Mouse (Mus musculus) heart, postnatal 0 days (tissue): Measurements from ENCODE around the gene Nr1h4. TPM values are rescaled to one million over a fixed set of nuclear protein-coding genes. Genes with fewer than 3 reads are reported as not detected.

Experiments used
- ATAC-seq: fragments of 200-750 bp; cut with Nextera tagmentation; 2 replicates; pipeline ENCODE4 v1.8.0; 2017; ENCODE audit warnings: low read depth, moderate number of reproducible peaks, moderate library complexity; ENCODE audit not compliant: insufficient read depth
- DNase-seq: peaks from one replicate; pipeline ENCODE4 v3.0.0-alpha.2; 2016; ENCODE audit warnings: low spot score
- H3K27ac ChIP-seq: fragments of 300-500 bp; sonication (generic); 2 replicates; pipeline ENCODE4 v1.5.1; 2014; ENCODE audit warnings: low read depth, mild to moderate bottlenecking
- H3K27me3 ChIP-seq: fragments of 300-500 bp; sonication (generic); 2 replicates; pipeline ENCODE4 v1.6.1; 2014; ENCODE audit warnings: low read length, mixed read lengths; ENCODE audit not compliant: control insufficient read depth, insufficient read depth
- H3K36me3 ChIP-seq: fragments of 300-500 bp; sonication (generic); replicated peaks from 2 replicates; pipeline ENCODE4 v1.6.1; 2014; ENCODE audit warnings: low read length, mixed read lengths; ENCODE audit not compliant: control insufficient read depth, insufficient read depth
- H3K4me1 ChIP-seq: fragments of 300-500 bp; sonication (generic); 2 replicates; pipeline ENCODE4 v1.6.1; 2014; ENCODE audit warnings: antibody characterized with exemption; ENCODE audit not compliant: control insufficient read depth, insufficient read depth
- H3K4me2 ChIP-seq: fragments of 300-500 bp; sonication (generic); 2 replicates; pipeline ENCODE4 v1.6.1; 2014; ENCODE audit warnings: low read depth, mild to moderate bottlenecking, low read length, moderate library complexity
- H3K4me3 ChIP-seq: fragments of 300-500 bp; sonication (generic); 2 replicates; pipeline ENCODE4 v1.5.1; 2014; ENCODE audit warnings: low read depth, low read length
- H3K9ac ChIP-seq: fragments of 300-500 bp; sonication (generic); replicated peaks from 2 replicates; pipeline ENCODE4 v1.6.1; 2014; ENCODE audit warnings: low read depth, low read length, mixed read lengths
- H3K9me3 ChIP-seq: fragments of 300-500 bp; sonication (generic); replicated peaks from 2 replicates; pipeline ENCODE4 v1.6.1; 2016; ENCODE audit warnings: low read length; ENCODE audit not compliant: control insufficient read depth
- CTCF ChIP-seq: IDR thresholded peaks from 2 replicates; pipeline ENCODE4 v1.5.1; 2016; ENCODE audit warnings: antibody characterized with exemption, control low read depth, low read depth
- EP300 ChIP-seq: IDR thresholded peaks from 2 replicates; pipeline ENCODE4 v1.6.1; 2016; ENCODE audit warnings: antibody characterized with exemption, low read depth
- WGBS: fragments of 180-500 bp; shearing (Covaris S2); extraction: QIAGEN DNeasy Blood & Tissue Kit; methylation state at CpG from one replicate; pipeline ENCODE4 v1.1.7; 2014; 5-methylcytosine and 5-hydroxymethylcytosine counted together
- polyA plus RNA-seq: library from polyadenylated mRNA; unstranded; fragments of >200 nt; fragmentation: Nextera tagmentation; extraction: Ambion mirVana; gene quantifications from 2 replicates; pipeline ENCODE4 v1.2.1, GENCODE M21; 2015
- total RNA-seq: library from RNA; depleted of rRNA; stranded (reverse); fragments of >200 nt; gene quantifications from 2 replicates; pipeline ENCODE4 v1.2.3, GENCODE M21; 2014; ENCODE audit warnings: low replicate concordance

The Nr1h4 gene
- total and polyA plus RNA-seq, 2 experiments from 2014 or later, result 1.3 to 1.4 TPM

- Histone ChIP-seq H3K4me2 (no peak overlapping the region), H3K4me1 (no peaks in the 10 kb centered on the region), H3K36me3 (no peaks in the 10 kb centered on the region), H3K27me3 (no peaks in the 10 kb centered on the region), H3K9me3 (no peaks in the 10 kb centered on the region), H3K27ac (no peak overlapping the region), H3K9ac (no peak overlapping the region), H3K4me3 (no peak overlapping the region)
- WGBS, result 53% methylated on average over 2 of the region's 2 CpGs
- no peak for DNase-seq
- ATAC-seq, result no peak
- TF ChIP-seq EP300 (no peak), CTCF (no peak)
Measured at GRCm38 (mm10) chr10:89508567-89508966, 24.8 kb downstream of the Nr1h4 start.

DNA sequence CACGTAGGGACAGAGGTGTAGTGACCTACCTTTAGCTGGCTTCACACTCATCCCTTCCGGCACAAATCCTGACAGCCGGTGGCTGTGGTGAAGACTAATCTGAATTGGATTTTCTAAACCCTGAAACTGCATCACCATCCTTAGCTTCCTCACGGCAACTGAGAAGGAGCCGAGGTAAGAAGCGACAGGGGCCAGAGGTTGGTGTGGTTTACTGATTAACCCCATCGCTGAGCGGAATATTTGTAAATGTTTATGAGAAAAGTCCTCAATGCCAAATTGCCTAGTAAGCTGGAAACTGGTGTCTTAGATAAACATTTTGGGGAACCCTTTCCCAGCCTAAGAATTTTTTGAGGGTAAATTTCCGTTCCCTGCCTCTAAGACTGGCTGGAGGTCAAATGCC, 26.9 kb downstream of the Nr1h4 start:
- Histone ChIP-seq H3K27me3 (no peaks in the 10 kb centered on the region), H3K4me3 (no peak overlapping the region), H3K27ac (no peak overlapping the region), H3K9ac (no peak overlapping the region), H3K4me2 (no peak overlapping the region), H3K4me1 (no peaks in the 10 kb centered on the region), H3K36me3 (no peaks in the 10 kb centered on the region), H3K9me3 (no peaks in the 10 kb centered on the region)
- 91% methylated on average over 9 of the region's 9 CpGs for WGBS
- TF ChIP-seq EP300 (no peak), CTCF (no peak)
- ATAC-seq (no peak), DNase-seq (no peak)

- Histone ChIP-seq H3K9me3 (no peaks in the 10 kb centered on the region), H3K4me3 (no peak overlapping the region), H3K4me1 (no peaks in the 10 kb centered on the region), H3K4me2 (no peak overlapping the region), H3K36me3 (no peaks in the 10 kb centered on the region), H3K9ac (no peak overlapping the region), H3K27ac (no peak overlapping the region), H3K27me3 (no peaks in the 10 kb centered on the region)
- DNase-seq, result no peak
- WGBS, result 58% methylated on average over 5 of the region's 5 CpGs
- TF ChIP-seq CTCF (no peak), EP300 (no peak)
- no peak for ATAC-seq
Measured at GRCm38 (mm10) chr10:89505592-89505955, 27.8 kb downstream of the Nr1h4 start.

GRCm38 (mm10) chr10:89504952-89505591, 28.3 kb downstream of the Nr1h4 start:
- no peak overlapping the region for H3K27ac ChIP-seq
- DNase-seq (no peak), ATAC-seq (no peak)
- 68% methylated on average over 10 of the region's 10 CpGs for WGBS
- TF ChIP-seq EP300 (no peak), CTCF (no peak)
- H3K9ac ChIP-seq, result no peak overlapping the region
- H3K9me3 ChIP-seq, result no peaks in the 10 kb centered on the region
- no peaks in the 10 kb centered on the region for H3K27me3 ChIP-seq
- no peak overlapping the region for H3K4me3 ChIP-seq
- H3K36me3 ChIP-seq, result no peaks in the 10 kb centered on the region
- no peaks in the 10 kb centered on the region for H3K4me1 ChIP-seq
- H3K4me2 ChIP-seq, result no peak overlapping the region

DNA sequence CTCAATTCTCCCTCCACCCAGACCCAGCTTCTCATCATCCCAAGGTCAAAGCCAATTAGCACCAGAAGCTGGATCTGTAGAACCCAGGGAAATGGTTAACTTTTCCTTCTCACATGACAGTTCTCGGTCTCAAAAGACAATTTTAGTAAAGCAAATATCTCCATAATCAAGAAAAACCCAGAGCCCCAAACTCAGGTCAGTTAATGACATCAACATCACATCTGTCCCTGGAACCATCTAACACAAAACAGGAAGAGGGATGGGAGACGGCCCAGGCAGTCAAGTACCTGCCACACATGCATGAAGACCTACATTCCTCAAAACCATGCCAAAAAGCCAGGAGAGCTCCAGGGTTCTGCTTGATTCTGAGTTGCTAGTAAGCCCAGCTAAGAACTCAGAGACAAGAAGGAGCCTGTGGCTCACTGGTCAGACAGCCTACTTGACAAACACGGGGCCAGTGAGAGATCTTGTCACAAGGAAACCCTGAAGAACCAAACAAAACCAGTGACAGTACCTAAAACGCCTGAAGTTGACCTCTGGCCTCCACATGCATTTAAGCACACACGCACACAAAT, 30.3 kb downstream of the Nr1h4 start:
- H3K9me3 ChIP-seq, result no peaks in the 10 kb centered on the region
- no peaks in the 10 kb centered on the region for H3K36me3 ChIP-seq
- H3K9ac ChIP-seq, result no peak overlapping the region
- H3K27ac ChIP-seq, result no peak overlapping the region
- no peak for DNase-seq
- no peaks in the 10 kb centered on the region for H3K4me1 ChIP-seq
- WGBS, result 64% methylated on average over 5 of the region's 5 CpGs
- H3K27me3 ChIP-seq, result no peaks in the 10 kb centered on the region
- no peak overlapping the region for H3K4me2 ChIP-seq
- no peak overlapping the region for H3K4me3 ChIP-seq
- ATAC-seq, result no peak
- TF ChIP-seq CTCF (no peak), EP300 (no peak)

GRCm38 (mm10) chr10:89501902-89502301, 31.5 kb downstream of the Nr1h4 start:
- Histone ChIP-seq H3K27me3 (no peaks in the 10 kb centered on the region), H3K9me3 (no peaks in the 10 kb centered on the region), H3K27ac (no peak overlapping the region), H3K4me3 (no peak overlapping the region), H3K4me2 (no peak overlapping the region), H3K9ac (no peak overlapping the region), H3K4me1 (no peaks in the 10 kb centered on the region), H3K36me3 (no peaks in the 10 kb centered on the region)
- TF ChIP-seq EP300 (no peak), CTCF (no peak)
- no peak for DNase-seq
- WGBS, result 85% methylated on average over 6 of the region's 6 CpGs
- no peak for ATAC-seq
